Mouse (Mus musculus) layer of hippocampus, adult 2 months (tissue): Measurements from ENCODE around the gene Mgat4e. TPM values are rescaled to one million over a fixed set of nuclear protein-coding genes. Genes with fewer than 3 reads are reported as not detected.
A peak's percentile ranks its signal among the peaks of the same experiment; 100 is the strongest.
"Not testable (repeated sequence)": the region's sequence is repeated elsewhere in the genome, so short reads cannot be mapped to it uniquely, and the experiment has no call there.

Experiments used
- DNase-seq, 2 experiments: peaks; one replicate each; pipeline ENCODE4 v3.0.0; 2022; ENCODE audit warnings: low spot score in 2 of 2
- H3K27ac ChIP-seq: fragments of 200-600 bp; 2 replicates; pipeline ENCODE4 v1.8.1; 2022
- H3K4me3 ChIP-seq: fragments of 200-600 bp; 2 replicates; pipeline ENCODE4 v1.8.1; 2022; ENCODE audit warnings: mild to moderate bottlenecking
- CTCF ChIP-seq: fragments of 200-600 bp; conservative IDR thresholded peaks from 2 replicates; pipeline ENCODE4 v1.8.1; 2022; ENCODE audit warnings: antibody characterized with exemption, mild to moderate bottlenecking, moderate library complexity
- total RNA-seq, 2 experiments: library from RNA; stranded (reverse); gene quantifications; 2 replicates each; pipeline ENCODE4 v1.2.3; 2021

Gene Mgat4e
- total RNA-seq, 2 experiments from 2014 or later: not detected

GRCm38 (mm10) chr1:134535513-134535912 lies 14.0 kb downstream of the Mgat4e start:
- Histone ChIP-seq H3K27ac (no peak overlapping the region), H3K4me3 (no peak overlapping the region)
- DNase-seq: no peak
- no peak for TF ChIP-seq CTCF

GRCm38 (mm10) chr1:134535054-134535453 lies 14.4 kb downstream of the Mgat4e start:
- TF ChIP-seq CTCF: no peak
- no peak overlapping the region for H3K4me3 ChIP-seq
- no peak for DNase-seq
- no peak overlapping the region for H3K27ac ChIP-seq

- not testable (repeated sequence) for H3K4me3 ChIP-seq, H3K27ac ChIP-seq, DNase-seq
Measured at GRCm38 (mm10) chr1:134533710-134534109, 15.8 kb downstream of the Mgat4e start.

GRCm38 (mm10) chr1:134530618-134531017 lies 18.9 kb downstream of the Mgat4e start:
- DNase-seq: peak; percentile 50 to 51
- Histone ChIP-seq H3K4me3 (no peak overlapping the region), H3K27ac (peak overlapping the region; percentile 79)
- TF ChIP-seq CTCF: no peak

GRCm38 (mm10) chr1:134526752-134527151 lies 22.7 kb downstream of the Mgat4e start:
- no peak overlapping the region for H3K27ac ChIP-seq
- DNase-seq: no peak
- H3K4me3 ChIP-seq: no peak overlapping the region
- TF ChIP-seq CTCF: no peak

GRCm38 (mm10) chr1:134525015-134525414 lies 24.5 kb downstream of the Mgat4e start:
- DNase-seq: no peak
- Histone ChIP-seq H3K27ac (no peak overlapping the region), H3K4me3 (no peak overlapping the region)
- TF ChIP-seq CTCF: no peak

- peak; percentile 69 for TF ChIP-seq CTCF
- no peak overlapping the region for H3K27ac ChIP-seq
- no peak for DNase-seq
- no peak overlapping the region for H3K4me3 ChIP-seq
Measured at GRCm38 (mm10) chr1:134524424-134524823, 25.1 kb downstream of the Mgat4e start.

GRCm38 (mm10) chr1:134522325-134522724 lies 27.2 kb downstream of the Mgat4e start:
- DNase-seq: no peak
- TF ChIP-seq CTCF: no peak
- Histone ChIP-seq H3K4me3 (no peak overlapping the region), H3K27ac (no peak overlapping the region)

- Histone ChIP-seq H3K27ac (no peak overlapping the region), H3K4me3 (no peak overlapping the region)
- no peak for TF ChIP-seq CTCF
- no peak for DNase-seq
Measured at GRCm38 (mm10) chr1:134521163-134521562, 28.3 kb downstream of the Mgat4e start.

GRCm38 (mm10) chr1:134520001-134520721 lies 29.3 kb downstream of the Mgat4e start:
- no peak for TF ChIP-seq CTCF

GRCm38 (mm10) chr1:134519201-134519600 lies 30.3 kb downstream of the Mgat4e start:
- H3K4me3 ChIP-seq, H3K27ac ChIP-seq, DNase-seq: not testable (repeated sequence)

More at GRCm38 (mm10) chr1:134520001-134520721, 29.3 kb downstream of the Mgat4e start:
- H3K27ac ChIP-seq: no peak overlapping the region
- no peak overlapping the region for H3K4me3 ChIP-seq
- no peak for DNase-seq

- peak; percentile 89 for TF ChIP-seq CTCF
- Histone ChIP-seq H3K27ac (no peak overlapping the region; the same call in 1 of the 2 replicates), H3K4me3 (no peak overlapping the region)
- peak; percentile 89 to 90 for DNase-seq
Measured at GRCm38 (mm10) chr1:134518677-134519076, 30.8 kb downstream of the Mgat4e start.

GRCm38 (mm10) chr1:134517841-134518240 lies 31.6 kb downstream of the Mgat4e start:
- DNase-seq, H3K27ac ChIP-seq, H3K4me3 ChIP-seq: not testable (repeated sequence)

- no peak for DNase-seq
- H3K27ac ChIP-seq: no peak overlapping the region
- TF ChIP-seq CTCF: no peak
- no peak overlapping the region for H3K4me3 ChIP-seq
Measured at GRCm38 (mm10) chr1:134516491-134517198, 32.8 kb downstream of the Mgat4e start.
